Mouse (Mus musculus) CH12.LX (cell line): ENCODE measurements around the gene Kifap3. TPM values are rescaled to one million over a fixed set of nuclear protein-coding genes. Genes with fewer than 3 reads are reported as not detected.

Source experiments
- DNase-seq: peaks from one replicate; pipeline ENCODE4 v3.0.0-alpha.2; 2013; ENCODE audit errors: extremely low read depth
- H3K27ac ChIP-seq: 2 replicates; pipeline ENCODE4 v1.5.1; 2012; ENCODE audit warnings: low read depth, mild to moderate bottlenecking, control low read depth, moderate library complexity; ENCODE audit not compliant: insufficient read depth
- H3K27me3 ChIP-seq: replicated peaks from 2 replicates; pipeline ENCODE3; 2012; ENCODE audit warnings: inconsistent platforms
- H3K36me3 ChIP-seq, 2 experiments: replicated peaks in 1 of 2; 2 replicates each; pipeline versions ENCODE3 to v1.6.1; 2012; ENCODE audit warnings: inconsistent platforms in 1 of 2, low read length in 1 of 2, mild to moderate bottlenecking in 1 of 2, mixed read lengths in 1 of 2, moderate library complexity in 1 of 2; ENCODE audit not compliant: control insufficient read depth in 1 of 2, insufficient read depth in 1 of 2
- H3K4me1 ChIP-seq, 2 experiments: 2 replicates each; pipeline ENCODE4 v1.6.1; 2012; ENCODE audit warnings: inconsistent platforms in 1 of 2, moderate library complexity in 1 of 2; ENCODE audit not compliant: insufficient read depth in 2 of 2, control insufficient read depth in 1 of 2
- H3K4me2 ChIP-seq: 2 replicates; pipeline ENCODE4 v1.6.1; 2012; ENCODE audit warnings: low read depth, mild to moderate bottlenecking, control low read depth; ENCODE audit not compliant: poor library complexity, insufficient read depth, severe bottlenecking
- H3K4me3 ChIP-seq, 3 experiments: fragments of 150-350 bp in 1 of 3; sonication (generic) in 1 of 3; replicated peaks in 1 of 3; 2 replicates each; pipeline versions ENCODE3 to v1.5.1; 2011 to 2012; ENCODE audit warnings: low read depth in 2 of 3, low read length in 2 of 3, mild to moderate bottlenecking in 2 of 3, moderate library complexity in 2 of 3, control low read depth in 1 of 3, improper control_type of control experiment in 1 of 3, inconsistent platforms in 1 of 3, mixed read lengths in 1 of 3; ENCODE audit not compliant: poor library complexity in 1 of 3
- H3K79me2 ChIP-seq: replicated peaks from 2 replicates; pipeline ENCODE4 v1.6.1; 2012; ENCODE audit warnings: mild to moderate bottlenecking, moderate library complexity; ENCODE audit not compliant: control insufficient read depth, poor library complexity, insufficient read depth, severe bottlenecking; ENCODE audit errors: extremely low read depth
- H3K9ac ChIP-seq: 2 replicates; pipeline ENCODE4 v1.6.1; 2012; ENCODE audit warnings: low read depth, mild to moderate bottlenecking, control low read depth, moderate library complexity; ENCODE audit not compliant: insufficient read depth
- H3K9me3 ChIP-seq: replicated peaks from 2 replicates; pipeline ENCODE3; 2012; ENCODE audit warnings: low read length, inconsistent platforms, mixed read lengths
- CHD1 ChIP-seq: IDR thresholded peaks from 2 replicates; pipeline ENCODE4 v1.6.1; 2012; ENCODE audit warnings: low read depth, low read length, improper control_type of control experiment, inconsistent platforms
- CHD2 ChIP-seq: IDR thresholded peaks from 2 replicates; pipeline ENCODE4 v1.6.1; 2011; ENCODE audit warnings: low read length, improper control_type of control experiment
- CTCF ChIP-seq, 2 experiments: IDR thresholded peaks in 1 of 2; conservative IDR thresholded peaks in 1 of 2; 2 replicates each; pipeline ENCODE4 v1.5.1; 2011 to 2012; ENCODE audit warnings: low read depth in 2 of 2, low read length in 2 of 2, improper control_type of control experiment in 1 of 2, inconsistent platforms in 1 of 2, mild to moderate bottlenecking in 1 of 2, moderate library complexity in 1 of 2
- ELF1 ChIP-seq: IDR thresholded peaks from 2 replicates; pipeline ENCODE4 v1.6.1; 2014; ENCODE audit warnings: low read depth, mild to moderate bottlenecking, inconsistent platforms, low read length, improper control_type of control experiment
- GABPA ChIP-seq: IDR thresholded peaks from 2 replicates; pipeline ENCODE4 v1.6.1; 2012; ENCODE audit warnings: low read depth, low read length, improper control_type of control experiment, inconsistent platforms; ENCODE audit not compliant: insufficient replicate concordance
- HCFC1 ChIP-seq: IDR thresholded peaks from 2 replicates; pipeline ENCODE4 v1.6.1; 2012; ENCODE audit warnings: low read depth, mild to moderate bottlenecking, inconsistent platforms, low read length, improper control_type of control experiment
- IRF4 ChIP-seq: IDR thresholded peaks from 2 replicates; pipeline ENCODE4 v1.6.1; 2014; ENCODE audit warnings: low read depth, mild to moderate bottlenecking, inconsistent platforms, low read length, improper control_type of control experiment
- JUND ChIP-seq: conservative IDR thresholded peaks from 2 replicates; pipeline ENCODE4 v1.6.1; 2011; ENCODE audit warnings: low read depth, low read length, improper control_type of control experiment
- KAT2A ChIP-seq: IDR thresholded peaks from 2 replicates; pipeline ENCODE4 v1.6.1; 2012; ENCODE audit warnings: low read length, improper control_type of control experiment, inconsistent platforms; ENCODE audit not compliant: insufficient replicate concordance
- MAFK ChIP-seq: IDR thresholded peaks from 2 replicates; pipeline ENCODE4 v1.6.1; 2011; ENCODE audit warnings: low read length, improper control_type of control experiment; ENCODE audit not compliant: insufficient replicate concordance
- MAX ChIP-seq: IDR thresholded peaks from 2 replicates; pipeline ENCODE4 v1.6.1; 2011; ENCODE audit warnings: low read length, improper control_type of control experiment
- MEF2A ChIP-seq: IDR thresholded peaks from 2 replicates; pipeline ENCODE4 v1.6.1; 2014; ENCODE audit warnings: low read depth, mild to moderate bottlenecking, inconsistent platforms, low read length, improper control_type of control experiment, borderline replicate concordance
- NELFE ChIP-seq: IDR thresholded peaks from 2 replicates; pipeline ENCODE4 v1.6.1; 2011; ENCODE audit warnings: low read depth, low read length, improper control_type of control experiment
- PAX5 ChIP-seq: IDR thresholded peaks from 2 replicates; pipeline ENCODE4 v1.6.1; 2012; ENCODE audit warnings: low read length, inconsistent platforms, mixed read lengths
- TBP ChIP-seq: conservative IDR thresholded peaks from 2 replicates; pipeline ENCODE4 v1.6.1; 2011; ENCODE audit warnings: low read depth, low read length, improper control_type of control experiment
- TCF12 ChIP-seq: IDR thresholded peaks from 2 replicates; pipeline ENCODE4 v1.6.1; 2014; ENCODE audit warnings: low read depth, mild to moderate bottlenecking, inconsistent platforms, low read length, improper control_type of control experiment
- UBTF ChIP-seq: IDR thresholded peaks from 2 replicates; pipeline ENCODE4 v1.6.1; 2012; ENCODE audit warnings: low read depth, mild to moderate bottlenecking, inconsistent platforms, low read length, improper control_type of control experiment, moderate library complexity
- USF1 ChIP-seq: IDR thresholded peaks from 2 replicates; pipeline ENCODE4 v1.6.1; 2014; ENCODE audit warnings: low read depth, mild to moderate bottlenecking, inconsistent platforms, low read length, improper control_type of control experiment
- dilution Hi-C: fragments of 300-500 bp; cut with MboI; formaldehyde crosslinking; loops from 2 replicates; pipeline ENCODE4 v1.14.3; 2020; ENCODE audit warnings: low sequenced_read_pairs; ENCODE audit not compliant: extremely low pct_unique_long_range_greater_than_20kb, extremely low pct_ligation_motif_present
- in situ Hi-C: fragments of 300-500 bp; cut with MboI; formaldehyde crosslinking; loops from 3 replicates; pipeline ENCODE4 v1.14.3; 2019; ENCODE audit warnings: low sequenced_read_pairs, low pct_ligation_motif_present, low pct_unique_long_range_greater_than_20kb, mixed read lengths
- polyA plus RNA-seq: library from polyadenylated mRNA; unstranded; fragments of >175 nt; gene quantifications from 2 replicates; pipeline ENCODE4 v1.2.1, GENCODE M21; 2012; ENCODE audit warnings: low read depth; ENCODE audit not compliant: insufficient read length
- total RNA-seq, 2 experiments: library from RNA; depleted of rRNA; stranded (reverse); fragments of 300-350 nt in 1 of 2; fragments of >200 nt in 1 of 2; gene quantifications; 2 replicates each; pipeline ENCODE4 v1.2.3; 2012 to 2014

Gene Kifap3
- total and polyA plus RNA-seq, 3 experiments: 0.08 to 0.10 TPM; not detected in 1

DNA sequence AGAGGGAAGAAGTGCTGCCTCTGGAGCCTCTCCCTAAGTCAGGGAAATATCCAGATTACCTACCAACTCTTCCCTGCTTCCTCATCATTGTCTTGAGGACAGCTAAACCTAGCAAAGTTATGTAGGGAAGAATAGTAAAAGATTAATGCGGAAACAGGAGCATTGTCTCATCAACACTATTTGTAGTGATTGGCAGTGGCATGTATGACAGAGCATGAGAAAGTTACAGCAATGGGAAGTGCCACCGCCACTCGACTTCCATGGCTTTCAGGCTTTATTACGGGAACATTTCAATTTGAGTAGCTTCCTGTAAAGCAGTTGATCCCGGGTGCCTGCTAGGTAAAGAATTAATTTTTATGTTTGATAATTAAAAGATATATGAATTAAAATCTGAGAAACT is 113.9 kb downstream of the Kifap3 start:
- no peak for TF ChIP-seq UBTF
- TF ChIP-seq CHD1: no peak
- no peak for TF ChIP-seq MAX
- no peak for TF ChIP-seq TBP
- no peak for TF ChIP-seq ELF1
- TF ChIP-seq USF1: no peak
- no peak for TF ChIP-seq CHD2
- TF ChIP-seq HCFC1: no peak
- no peak for TF ChIP-seq IRF4
- TF ChIP-seq KAT2A: no peak
- no peak for TF ChIP-seq GABPA
- TF ChIP-seq MEF2A: no peak
- no peak for TF ChIP-seq CTCF (conservative IDR thresholded peaks at IDR 0.05 in 1 of 2, IDR thresholded peaks at IDR 0.05 in 1 of 2; ENCODE audit: low read depth in 2 of 2, low read length in 2 of 2)
- no peak for TF ChIP-seq PAX5
- no peak overlapping the region for H3K9ac ChIP-seq
- H3K79me2 ChIP-seq: no peaks in the 10 kb centered on the region
- H3K4me1 ChIP-seq: peaks cover 0 to 19% of the 10 kb centered on the region in 2 experiments; a peak in 2 of 4 replicates
- no peak overlapping the region for H3K4me3 ChIP-seq
- dilution Hi-C loops: no loop called here
- no peaks in the 10 kb centered on the region for H3K27me3 ChIP-seq
- no peaks in the 10 kb centered on the region for H3K9me3 ChIP-seq
- H3K27ac ChIP-seq: no peak overlapping the region
- no peaks in the 10 kb centered on the region for H3K36me3 ChIP-seq
- no peak overlapping the region for H3K4me2 ChIP-seq
- no peak for DNase-seq
- in situ Hi-C loops: no loop called here

DNA sequence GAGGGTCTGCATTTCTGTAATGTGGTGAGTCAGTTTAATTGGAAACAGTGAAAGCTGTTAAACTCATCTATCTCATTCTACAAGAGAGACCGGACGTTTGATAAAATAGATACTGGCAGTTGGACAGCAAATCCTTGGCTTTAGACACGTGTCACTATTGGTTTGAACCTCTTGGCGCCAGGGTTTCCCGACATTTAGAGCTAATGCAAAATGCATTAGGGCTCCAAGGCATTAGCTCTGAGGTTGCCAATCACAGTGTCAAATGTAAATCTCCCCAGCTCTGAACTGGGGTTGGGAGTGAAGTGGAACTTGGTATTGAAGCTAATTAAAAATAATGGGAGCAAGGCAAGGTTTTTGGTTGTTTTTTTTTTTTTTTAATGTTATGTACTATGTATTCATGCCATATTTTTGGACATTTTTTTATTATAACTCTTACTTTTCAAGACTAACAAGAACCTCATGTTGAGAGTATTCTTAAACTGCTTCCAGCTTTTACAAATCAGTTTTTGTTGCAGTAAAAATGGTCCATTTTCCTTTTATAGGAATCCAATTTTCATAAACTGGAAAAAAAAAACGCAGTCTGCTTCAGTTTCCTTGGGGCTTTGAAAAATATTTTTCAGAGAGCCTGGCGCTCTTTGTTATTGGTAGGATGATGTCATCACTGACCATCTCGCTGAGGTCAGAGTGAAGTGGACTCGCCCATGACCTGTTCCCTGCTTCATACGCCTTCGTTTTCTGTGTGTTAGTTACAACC is 114.6 kb downstream of the Kifap3 start:
- peaks cover 0 to 22% of the 10 kb centered on the region in 2 experiments; a peak in 2 of 4 replicates for H3K4me1 ChIP-seq
- TF ChIP-seq IRF4: no peak
- TF ChIP-seq MAFK: no peak
- TF ChIP-seq PAX5: no peak
- no peak for TF ChIP-seq NELFE
- no peak for TF ChIP-seq MEF2A
- TF ChIP-seq TCF12: no peak
- TF ChIP-seq JUND: no peak
- no peak for TF ChIP-seq HCFC1
- H3K79me2 ChIP-seq: no peaks in the 10 kb centered on the region
- dilution Hi-C loops: no loop called here
- no peaks in the 10 kb centered on the region for H3K36me3 ChIP-seq
- in situ Hi-C loops: no loop called here
- H3K27me3 ChIP-seq: no peaks in the 10 kb centered on the region
- no peak overlapping the region for H3K27ac ChIP-seq
- no peak overlapping the region for H3K4me3 ChIP-seq
- no peak for DNase-seq
- H3K4me2 ChIP-seq: no peak overlapping the region
- no peak overlapping the region for H3K9ac ChIP-seq
- H3K9me3 ChIP-seq: no peaks in the 10 kb centered on the region
